Mouse (Mus musculus) liver, adult 2 months (tissue): ENCODE results near the gene Gm9639. TPM values are rescaled to one million over a fixed set of nuclear protein-coding genes. Genes with fewer than 3 reads are reported as not detected.
"Not testable (repeated sequence)": the region's sequence is repeated elsewhere in the genome, so short reads cannot be mapped to it uniquely, and the experiment has no call there.

ENCODE experiments used
- DNase-seq: peaks from one replicate; pipeline ENCODE4 v3.0.0-alpha.2; 2011; ENCODE audit warnings: low read depth, low spot score; ENCODE audit errors: extremely low read depth
- H3K27ac ChIP-seq: fragments of 200-500 bp; replicated peaks from 2 replicates; pipeline ENCODE4 v1.5.1; 2012; ENCODE audit warnings: low read depth, mild to moderate bottlenecking, control low read depth, inconsistent platforms, low read length; ENCODE audit not compliant: insufficient read depth
- H3K27me3 ChIP-seq: fragments of 200-500 bp; 2 replicates; pipeline ENCODE4 v1.6.1; 2012; ENCODE audit warnings: mild to moderate bottlenecking, moderate library complexity, low read length, inconsistent platforms; ENCODE audit not compliant: control insufficient read depth, insufficient read depth
- H3K36me3 ChIP-seq: fragments of 200-500 bp; 2 replicates; pipeline ENCODE4 v1.6.1; 2012; ENCODE audit warnings: low read length, inconsistent platforms; ENCODE audit not compliant: control insufficient read depth, insufficient read depth
- H3K4me1 ChIP-seq: fragments of 200-500 bp; 2 replicates; pipeline ENCODE4 v1.6.1; 2011; ENCODE audit warnings: low read length; ENCODE audit not compliant: control insufficient read depth, insufficient read depth
- H3K4me3 ChIP-seq: fragments of 200-500 bp; 2 replicates; pipeline ENCODE4 v1.5.1; 2011; ENCODE audit warnings: low read depth, mild to moderate bottlenecking, control low read depth, low read length, moderate library complexity; ENCODE audit not compliant: insufficient read depth
- H3K79me2 ChIP-seq: fragments of 200-500 bp; 2 replicates; pipeline ENCODE4 v1.6.1; 2012; ENCODE audit warnings: inconsistent platforms, mild to moderate bottlenecking, low read length, moderate library complexity; ENCODE audit not compliant: control insufficient read depth, insufficient read depth
- H3K9ac ChIP-seq: fragments of 200-500 bp; 2 replicates; pipeline ENCODE4 v1.6.1; 2012; ENCODE audit warnings: low read depth, mild to moderate bottlenecking, control low read depth, inconsistent platforms, low read length
- CTCF ChIP-seq: fragments of 200-500 bp; IDR thresholded peaks from 2 replicates; pipeline ENCODE4 v1.5.1; 2011; ENCODE audit warnings: low read depth, low read length, control low read depth
- POLR2A ChIP-seq: fragments of 200-500 bp; IDR thresholded peaks from 2 replicates; pipeline ENCODE4 v1.6.1; 2011; ENCODE audit warnings: low read length, control low read depth; ENCODE audit not compliant: insufficient read depth; ENCODE audit errors: extremely low read depth
- WGBS: fragments of 180-500 bp; shearing (Covaris S2); methylation state at CpG from one replicate; pipeline ENCODE4 v1.1.7; 2018; 5-methylcytosine and 5-hydroxymethylcytosine counted together
- polyA plus RNA-seq: library from polyadenylated mRNA; depleted of rRNA; stranded (reverse); fragments of >200 nt; gene quantifications from 2 replicates; pipeline ENCODE4 v1.2.3, GENCODE M21; 2012
- total RNA-seq: library from RNA; depleted of rRNA; stranded (reverse); fragments of >200 nt; gene quantifications from 2 replicates; pipeline ENCODE4 v1.2.3, GENCODE M21; 2014

The Gm9639 gene
- total and polyA plus RNA-seq, 2 experiments, result not detected

DNA sequence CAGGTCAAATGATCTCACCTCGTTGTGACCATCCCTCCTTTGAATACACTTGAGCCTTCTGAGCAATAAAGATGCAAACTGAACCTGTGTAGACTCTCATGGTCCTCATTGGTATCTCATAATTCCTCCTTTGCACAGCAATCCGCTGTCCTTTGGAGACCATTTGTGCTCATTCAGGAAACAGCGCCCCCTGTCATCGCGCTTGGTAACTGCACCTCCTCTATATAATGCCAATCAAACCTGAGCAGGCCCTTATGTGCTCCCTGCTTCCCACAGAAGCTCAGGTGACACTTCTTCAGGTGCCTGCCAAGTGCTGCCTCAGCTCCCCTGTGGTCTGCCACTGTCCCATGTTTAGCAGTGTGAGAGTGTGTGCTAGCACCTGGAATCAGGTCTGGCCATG lies 20.6 kb upstream of the Gm9639 start:
- no peak overlapping the region for H3K4me3 ChIP-seq
- H3K27ac ChIP-seq, result no peak overlapping the region
- no peak overlapping the region for H3K9ac ChIP-seq
- WGBS, result 30% methylated on average over 5 of the region's 5 CpGs
- TF ChIP-seq CTCF, result peak; percentile 63
- TF ChIP-seq POLR2A, result no peak
- peak; percentile 7 for DNase-seq
- no peaks in the 10 kb centered on the region for H3K36me3 ChIP-seq
- no peaks in the 10 kb centered on the region for H3K27me3 ChIP-seq
- no peaks in the 10 kb centered on the region for H3K79me2 ChIP-seq
- no peaks in the 10 kb centered on the region for H3K4me1 ChIP-seq

DNA sequence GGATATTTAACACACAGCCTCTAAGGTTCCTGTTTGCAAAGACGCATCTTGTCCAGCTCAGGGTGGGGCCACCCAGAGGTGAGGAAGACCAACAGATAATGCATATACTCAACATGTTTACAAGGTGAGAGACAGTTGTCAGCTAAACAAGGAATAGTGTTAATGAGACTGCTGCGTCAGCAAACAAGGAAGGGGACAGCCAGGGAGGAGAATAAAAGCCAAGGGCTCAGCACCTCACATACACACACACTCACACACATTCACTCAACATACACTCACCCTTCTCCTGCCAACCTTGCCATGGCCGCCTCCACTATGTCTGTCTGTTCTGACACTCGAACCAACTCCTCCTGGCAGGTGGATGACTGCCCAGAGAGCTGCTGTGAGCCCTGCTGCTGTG lies 19.5 kb upstream of the Gm9639 start, which contains the start of gene Gm2696:
TSS of gene Gm2696 (plus strand) at position 301 of the 400 bp plus-strand sequence.
- DNase-seq, result no peak
- 27% methylated on average over 4 of the region's 4 CpGs for WGBS
- TF ChIP-seq CTCF (no peak), POLR2A (no peak)

DNA sequence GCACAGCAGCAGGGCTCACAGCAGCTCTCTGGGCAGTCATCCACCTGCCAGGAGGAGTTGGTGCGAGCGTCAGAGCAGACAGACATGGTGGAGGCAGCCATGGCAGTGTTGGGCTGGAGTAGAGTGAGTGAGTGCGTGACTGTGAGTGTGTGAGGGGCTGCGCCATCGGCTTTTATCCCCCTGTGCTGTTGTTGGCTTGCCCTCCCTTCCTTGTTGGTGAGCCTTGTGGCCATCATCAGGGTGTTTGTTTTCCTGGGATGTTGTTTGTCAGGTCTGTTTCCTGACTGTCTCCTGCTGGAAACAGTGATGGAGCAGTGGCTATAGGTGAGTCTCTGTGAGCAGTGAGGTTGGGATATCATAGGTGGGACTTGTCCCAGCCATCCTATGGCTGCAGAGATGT lies 16.9 kb upstream of the Gm9639 start, which contains the start of gene Gm9507:
TSS of gene Gm9507 (minus strand) at position 101 of the 400 bp plus-strand sequence.
- H3K36me3 ChIP-seq, result no peaks in the 10 kb centered on the region
- no peak for DNase-seq
- WGBS, result 67% methylated on average over 5 of the region's 5 CpGs
- no peaks in the 10 kb centered on the region for H3K27me3 ChIP-seq
- H3K79me2 ChIP-seq, result no peaks in the 10 kb centered on the region
- no peaks in the 10 kb centered on the region for H3K4me1 ChIP-seq
- no peak within 1 kb of the TSS for H3K9ac ChIP-seq
- H3K27ac ChIP-seq, result no peak within 1 kb of the TSS
- no peak for TF ChIP-seq POLR2A
- TF ChIP-seq CTCF, result no peak
- no peak within 1 kb of the TSS for H3K4me3 ChIP-seq

More for the DNA sequence above, 19.5 kb upstream of the Gm9639 start, which contains the start of gene Gm2696:
- Histone ChIP-seq H3K36me3 (no peaks in the 10 kb centered on the region), H3K4me3 (no peak within 1 kb of the TSS), H3K27ac (no peak within 1 kb of the TSS), H3K27me3 (no peaks in the 10 kb centered on the region), H3K9ac (no peak within 1 kb of the TSS), H3K4me1 (no peaks in the 10 kb centered on the region), H3K79me2 (no peaks in the 10 kb centered on the region)

DNA sequence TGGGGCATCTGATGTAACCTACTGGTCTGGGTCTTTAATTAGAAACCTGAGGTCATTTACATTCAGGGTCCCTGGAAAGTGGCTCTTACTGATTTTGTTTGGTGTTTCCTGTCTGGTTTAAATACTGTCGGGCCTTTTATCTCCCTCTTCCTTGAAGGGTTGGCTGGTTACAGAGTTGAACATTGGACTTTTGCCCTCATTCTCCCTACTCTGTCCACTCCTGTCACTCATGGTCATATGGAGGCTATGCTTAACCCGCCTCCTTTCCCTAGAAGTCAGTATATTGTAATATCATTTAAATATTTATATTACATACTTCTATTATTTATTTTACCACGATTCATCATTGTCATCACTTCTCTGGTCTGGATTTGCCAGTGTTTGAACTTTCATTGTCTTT lies 9.2 kb upstream of the Gm9639 start:
- Histone ChIP-seq H3K27ac (no peak overlapping the region), H3K27me3 (no peaks in the 10 kb centered on the region)

DNA sequence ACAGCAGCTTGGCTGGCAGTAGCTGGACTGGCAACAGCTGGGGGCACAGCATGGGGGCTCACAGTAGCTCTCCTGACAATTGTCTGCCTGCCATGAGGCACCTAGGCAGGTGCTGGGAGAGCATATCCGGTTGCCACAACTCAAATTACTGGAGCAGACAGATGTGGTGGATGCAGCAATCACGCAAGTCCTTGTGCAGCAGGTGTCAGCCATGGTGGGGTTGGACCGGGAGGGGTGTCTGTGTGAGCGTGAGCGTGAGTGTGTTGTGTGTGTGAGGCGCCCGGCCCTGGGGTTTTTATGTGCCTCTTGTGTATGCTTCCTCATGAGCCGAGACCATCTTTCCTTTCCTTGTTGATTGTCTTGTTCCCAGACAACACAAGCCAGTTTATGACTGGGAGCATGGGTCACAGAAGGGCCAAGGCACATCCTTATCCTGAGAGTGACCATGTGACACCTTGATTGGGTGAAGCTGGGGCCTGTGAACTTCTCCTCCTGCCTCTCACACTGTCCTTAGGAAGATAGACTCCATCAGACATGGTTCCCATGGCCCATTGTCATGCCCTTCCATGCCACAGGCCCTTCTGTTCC lies 4.1 kb upstream of the Gm9639 start, which contains the start of gene Gm19668:
TSS of gene Gm19668 (minus strand) at position 213 of the 588 bp plus-strand sequence.
- 80% methylated on average over 8 of the region's 8 CpGs for WGBS

More for the DNA sequence above, 9.2 kb upstream of the Gm9639 start:
- H3K36me3 ChIP-seq, result no peaks in the 10 kb centered on the region
- H3K4me1 ChIP-seq, result no peaks in the 10 kb centered on the region
- no peak overlapping the region for H3K4me3 ChIP-seq
- DNase-seq, result peak; percentile 15
- no peak overlapping the region for H3K9ac ChIP-seq
- WGBS, result 49% methylated on average over 3 of the region's 3 CpGs
- TF ChIP-seq CTCF (no peak), POLR2A (no peak)
- no peaks in the 10 kb centered on the region for H3K79me2 ChIP-seq

DNA sequence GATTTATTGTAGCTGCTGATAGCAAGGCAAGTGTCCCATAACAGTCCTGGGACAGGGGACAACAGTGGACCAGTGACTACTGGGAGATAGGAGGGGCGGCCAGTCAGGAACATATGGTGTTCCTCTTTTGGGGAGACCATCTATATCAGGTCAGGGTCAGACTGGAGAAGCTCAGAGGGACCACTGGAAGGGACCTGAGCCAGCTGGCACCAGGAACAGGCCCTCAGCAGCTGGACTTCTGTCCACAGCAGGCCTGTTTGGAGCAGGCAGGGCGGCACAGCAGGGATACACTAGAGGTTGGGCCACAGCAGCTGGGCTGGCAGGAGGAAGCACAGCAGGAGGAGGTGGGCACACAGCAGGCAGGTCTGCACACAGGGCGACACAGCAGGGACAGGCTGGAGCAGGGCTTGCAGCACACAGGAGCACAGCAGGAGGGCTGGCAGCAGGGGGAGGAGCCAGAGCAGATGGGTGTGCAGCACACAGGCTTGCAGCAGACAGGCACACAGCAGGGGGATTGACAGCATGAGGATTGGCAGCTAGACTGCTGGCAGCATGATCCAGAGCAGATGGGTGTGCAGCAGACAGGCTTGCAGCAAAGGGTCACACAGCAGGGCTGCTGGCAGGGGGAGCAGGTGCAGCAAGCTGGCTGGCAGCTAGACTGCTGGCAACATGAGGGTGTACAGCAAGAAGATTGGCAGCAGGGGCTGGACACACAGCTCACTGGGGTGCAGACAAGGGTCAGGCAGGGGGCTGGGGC lies 3.5 kb upstream of the Gm9639 start:
- not testable (repeated sequence) for H3K4me3 ChIP-seq, H3K9ac ChIP-seq, H3K36me3 ChIP-seq, DNase-seq, H3K4me1 ChIP-seq, H3K27me3 ChIP-seq, H3K27ac ChIP-seq, H3K79me2 ChIP-seq
- WGBS, result 69% methylated on average over 3 of the region's 3 CpGs

More for the DNA sequence above, 4.1 kb upstream of the Gm9639 start, which contains the start of gene Gm19668:
- no peak for TF ChIP-seq CTCF
- TF ChIP-seq POLR2A, result no peak
- Histone ChIP-seq H3K79me2 (no peaks in the 10 kb centered on the region), H3K27ac (no peak within 1 kb of the TSS), H3K9ac (no peak within 1 kb of the TSS), H3K27me3 (no peaks in the 10 kb centered on the region), H3K36me3 (no peaks in the 10 kb centered on the region), H3K4me3 (no peak within 1 kb of the TSS), H3K4me1 (no peaks in the 10 kb centered on the region)
- DNase-seq, result no peak
